Mouse (Mus musculus) ES-E14 (cell line): ENCODE measurements around the gene Cfap73. TPM values are rescaled to one million over a fixed set of nuclear protein-coding genes. Genes with fewer than 3 reads are reported as not detected.

ENCODE experiments used
- DNase-seq: peaks from one replicate; pipeline ENCODE4 v3.0.0-alpha.2; 2013; ENCODE audit warnings: low read depth, low spot score
- H3K27ac ChIP-seq: 2 replicates; pipeline ENCODE4 v1.5.1; 2012; ENCODE audit warnings: low read depth, mild to moderate bottlenecking, low read length, moderate library complexity, mixed read lengths; ENCODE audit not compliant: poor library complexity, insufficient read depth, severe bottlenecking
- H3K36me3 ChIP-seq: 2 replicates; pipeline ENCODE4 v1.6.1; 2012; ENCODE audit warnings: mild to moderate bottlenecking, low read length, moderate library complexity, mixed read lengths; ENCODE audit not compliant: control insufficient read depth, poor library complexity, insufficient read depth, severe bottlenecking
- H3K4me1 ChIP-seq, 2 experiments: fragments of 150-350 bp in 1 of 2; sonication (generic) in 1 of 2; 2 replicates each; pipeline ENCODE4 v1.6.1; 2012; ENCODE audit warnings: low read length in 2 of 2, mild to moderate bottlenecking in 1 of 2, mixed read lengths in 1 of 2; ENCODE audit not compliant: control insufficient read depth in 2 of 2, insufficient read depth in 2 of 2, poor library complexity in 1 of 2
- H3K4me3 ChIP-seq, 2 experiments: fragments of 150-350 bp in 1 of 2; sonication (generic) in 1 of 2; 2 replicates each; pipeline ENCODE4 v1.5.1; 2012; ENCODE audit warnings: low read length in 2 of 2, low read depth in 1 of 2, mild to moderate bottlenecking in 1 of 2, mixed read lengths in 1 of 2; ENCODE audit not compliant: insufficient read depth in 1 of 2, poor library complexity in 1 of 2, severe bottlenecking in 1 of 2
- H3K9ac ChIP-seq: 2 replicates; pipeline ENCODE4 v1.6.1; 2012; ENCODE audit warnings: low read depth, mild to moderate bottlenecking, low read length, mixed read lengths; ENCODE audit not compliant: poor library complexity, insufficient read depth, severe bottlenecking
- H3K9me3 ChIP-seq: fragments of 150-350 bp; sonication (generic); 2 replicates; pipeline ENCODE4 v1.6.1; 2012; ENCODE audit warnings: low read depth, mild to moderate bottlenecking, low read length; ENCODE audit not compliant: control insufficient read depth, insufficient read depth
- CHD2 ChIP-seq: IDR thresholded peaks from 2 replicates; pipeline ENCODE4 v1.6.1; 2014; ENCODE audit warnings: mild to moderate bottlenecking, low read depth, low read length, inconsistent platforms
- HCFC1 ChIP-seq: IDR thresholded peaks from 2 replicates; pipeline ENCODE4 v1.6.1; 2012; ENCODE audit warnings: low read length, inconsistent platforms, borderline replicate concordance; ENCODE audit not compliant: insufficient read depth
- MAFK ChIP-seq: IDR thresholded peaks from 2 replicates; pipeline ENCODE4 v1.6.1; 2014; ENCODE audit warnings: mild to moderate bottlenecking, low read depth, low read length, inconsistent platforms; ENCODE audit not compliant: insufficient read depth
- ZC3H11A ChIP-seq: IDR thresholded peaks from 2 replicates; pipeline ENCODE4 v1.6.1; 2012; ENCODE audit warnings: low read depth, mild to moderate bottlenecking, inconsistent platforms, low read length, borderline replicate concordance
- ZNF384 ChIP-seq: IDR thresholded peaks from 2 replicates; pipeline ENCODE4 v1.6.1; 2012; ENCODE audit warnings: low read depth, low read length, inconsistent platforms
- in situ Hi-C, 2 experiments: fragments of 600-800 bp; cut with MboI; formaldehyde crosslinking; loops; one replicate each; pipeline ENCODE4 v1.15.1; 2025; ENCODE audit warnings: low sequenced_read_pairs in 2 of 2, inconsistent platforms in 1 of 2; ENCODE audit not compliant: unreplicated experiment in 2 of 2
- total RNA-seq: library from RNA; depleted of rRNA; stranded (reverse); fragments of 300-350 nt; gene quantifications from 2 replicates; pipeline ENCODE4 v1.2.3, GENCODE M21; 2012

Gene Cfap73
- total RNA-seq, 1 experiment = not detected

- Histone ChIP-seq H3K4me3 (no peak overlapping the region), H3K9me3 (no peaks in the 10 kb centered on the region), H3K27ac (no peak overlapping the region), H3K9ac (no peak overlapping the region), H3K36me3 (no peaks in the 10 kb centered on the region), H3K4me1 (peaks cover 0 to 18% of the 10 kb centered on the region in 2 experiments; a peak in 2 of 4 replicates)
- no peak for DNase-seq
- in situ Hi-C loops = no loop called here
- TF ChIP-seq MAFK = no peak
- TF ChIP-seq ZNF384 = no peak
- TF ChIP-seq HCFC1 = no peak
- TF ChIP-seq CHD2 = no peak
- TF ChIP-seq ZC3H11A = no peak
Observed at GRCm38 (mm10) chr5:120653873-120654272, 19.8 kb upstream of the Cfap73 start.

GRCm38 (mm10) chr5:120652915-120653701, 19.1 kb upstream of the Cfap73 start:
- peaks cover 0 to 18% of the 10 kb centered on the region in 2 experiments; a peak in 2 of 4 replicates for H3K4me1 ChIP-seq
- in situ Hi-C loops = no loop called here
- no peak overlapping the region for H3K27ac ChIP-seq
- no peaks in the 10 kb centered on the region for H3K9me3 ChIP-seq
- DNase-seq = no peak
- H3K4me3 ChIP-seq = no peak overlapping the region; a peak in 1 of 4 replicates
- no peaks in the 10 kb centered on the region for H3K36me3 ChIP-seq
- H3K9ac ChIP-seq = no peak overlapping the region
- TF ChIP-seq ZC3H11A (no peak), MAFK (no peak), HCFC1 (no peak), ZNF384 (no peak), CHD2 (no peak)

- in situ Hi-C loops = no loop called here
- Histone ChIP-seq H3K9ac (no peak overlapping the region), H3K4me1 (peaks cover 0 to 19% of the 10 kb centered on the region in 2 experiments; a peak in 2 of 4 replicates), H3K27ac (no peak overlapping the region), H3K36me3 (no peaks in the 10 kb centered on the region), H3K9me3 (no peaks in the 10 kb centered on the region), H3K4me3 (no peak overlapping the region)
- no peak for DNase-seq
- TF ChIP-seq CHD2 (no peak), ZNF384 (no peak), HCFC1 (no peak), MAFK (no peak), ZC3H11A (no peak)
Observed at GRCm38 (mm10) chr5:120651230-120651629, 17.2 kb upstream of the Cfap73 start.

GRCm38 (mm10) chr5:120649938-120650337, 15.9 kb upstream of the Cfap73 start:
- H3K9ac ChIP-seq = no peak overlapping the region
- H3K4me3 ChIP-seq = peak overlapping the region; percentile 71 to 75; a peak in 3 of 4 replicates
- H3K4me1 ChIP-seq = peaks cover 0 to 18% of the 10 kb centered on the region in 2 experiments; a peak in 2 of 4 replicates
- no peaks in the 10 kb centered on the region for H3K36me3 ChIP-seq
- H3K9me3 ChIP-seq = no peaks in the 10 kb centered on the region
- in situ Hi-C loops = no loop called here
- H3K27ac ChIP-seq = no peak overlapping the region
- TF ChIP-seq MAFK (peak; percentile 100), CHD2 (no peak)
- no peak for DNase-seq
